ENCODE assay signal across 17 mouse cellular contexts in the genomic region with DNA sequence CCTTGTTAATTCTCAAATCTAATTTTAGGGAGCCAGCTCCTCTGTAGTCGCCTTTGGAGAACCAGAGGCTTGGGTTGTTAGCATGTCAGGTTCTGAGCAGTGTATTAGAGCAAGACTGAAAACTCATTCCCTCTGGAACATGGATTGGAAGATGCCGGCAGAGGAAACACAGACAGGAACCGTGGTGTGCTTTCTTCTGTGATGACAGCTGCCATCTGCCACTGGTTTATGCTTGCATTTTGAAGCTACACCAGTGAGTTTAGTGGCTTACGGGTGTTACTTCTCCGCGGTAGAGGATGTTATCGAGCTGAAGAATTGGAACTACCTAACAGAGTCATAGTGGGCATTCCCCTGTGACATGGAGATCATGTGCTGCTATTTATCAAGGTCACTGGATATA.
A peak's percentile ranks its signal among the peaks of the same experiment; 100 is the strongest.
DNase-seq lines count a peak whose midpoint lies in the region; ATAC-seq and TF ChIP-seq lines count a peak whose summit lies in the region.
"Had no signal": no experiment of that assay in that cellular context is flagged by ENCODE, and none has a peak within 500 bp of the region (broad histone marks: within the 10 kb centered on the region; RNA-seq: fewer than 3 reads in every experiment).

No protein-coding gene starts in this region.

- TF ChIP-seq CTCF in heart, adult 2 months (IDR thresholded peaks at IDR 0.05), result no peak
- no peak for TF ChIP-seq CTCF in layer of hippocampus, adult 2 months (conservative IDR thresholded peaks at IDR 0.05)

- no peak for TF ChIP-seq POLR2A in heart, adult 2 months (IDR thresholded peaks at IDR 0.05; ENCODE audit: insufficient read depth, low read depth, low read length)

- no peak overlapping the region for H3K9ac ChIP-seq in forebrain, embryonic 15.5 days (replicated peaks)
- no peak overlapping the region for H3K9ac ChIP-seq in forebrain, embryonic 14.5 days (ENCODE audit: low read length)
- H3K9ac ChIP-seq in heart, adult 2 months (ENCODE audit: low read depth, low read length), result no peak overlapping the region
- H3K9ac ChIP-seq: hindbrain, embryonic 13.5 days had no signal

- intact Hi-C loops in heart, adult 2 months (cut with DNase I), result no loop called here

- no peak for TF ChIP-seq EP300 in heart, adult 2 months (IDR thresholded peaks at IDR 0.05; ENCODE audit: insufficient read depth, low read depth, low read length)

- DNase-seq in forebrain, embryonic 14.5 days (ENCODE audit: low spot score), result no peak
- no peak for DNase-seq in heart, adult 2 months
- no peak for DNase-seq in heart, adult 11 months
- DNase-seq in layer of hippocampus, adult 2 months (ENCODE audit: low spot score in 2 of 2), result no peak
- DNase-seq in layer of hippocampus, adult 9-10 months (ENCODE audit: low spot score), result no peak
- DNase-seq: adrenal gland, postnatal 14 days; cerebellum, adult 9-11 months; gastrocnemius, postnatal 14 days; kidney, adult 11 months; kidney, adult 9 months had no signal

- no peak for ATAC-seq in forebrain, embryonic 15.5 days (replicated peaks)
- ATAC-seq in forebrain, embryonic 14.5 days, result no peak
- ATAC-seq: activated CD4-positive, CD25-positive, alpha-beta regulatory T cell, adult 4 months; hindbrain, postnatal 0 days; Patski had no signal

- H3K36me3 ChIP-seq in forebrain, embryonic 15.5 days, result peaks cover 8% of the 10 kb centered on the region; the same call in 1 of the 2 replicates
- no peaks in the 10 kb centered on the region for H3K36me3 ChIP-seq in forebrain, embryonic 14.5 days (ENCODE audit: control insufficient read depth, insufficient read depth, low read length)
- peaks cover 2% of the 10 kb centered on the region for H3K36me3 ChIP-seq in heart, adult 2 months (ENCODE audit: control insufficient read depth, insufficient read depth, low read length)

- peaks cover under 1% of the 10 kb centered on the region; the same call in 1 of the 2 replicates for H3K79me2 ChIP-seq in heart, adult 2 months (replicated peaks; ENCODE audit: control insufficient read depth, insufficient read depth, low read length)

- H3K9me3 ChIP-seq in forebrain, embryonic 15.5 days, result 0 out of 2 replicates have a peak, but pooled peaks cover 4% of the 10 kb centered on the region
- H3K9me3 ChIP-seq in forebrain, embryonic 14.5 days (replicated peaks; ENCODE audit: control insufficient read depth, low read length), result peaks cover 5% of the 10 kb centered on the region; the same call in 1 of the 2 replicates

- 74% methylated on average over 7 of the region's 7 CpGs for WGBS in forebrain, embryonic 15.5 days
- WGBS in forebrain, embryonic 14.5 days, result 86% methylated on average over 7 of the region's 7 CpGs
- WGBS in heart, adult 2 months, result 61% methylated on average over 7 of the region's 7 CpGs

- H3K4me1 ChIP-seq in forebrain, embryonic 15.5 days, result peaks cover 16% of the 10 kb centered on the region
- no peaks in the 10 kb centered on the region; the same call in 1 of the 2 replicates for H3K4me1 ChIP-seq in forebrain, embryonic 14.5 days (ENCODE audit: control insufficient read depth, insufficient read depth, low read length)
- H3K4me1 ChIP-seq in heart, adult 2 months (ENCODE audit: control insufficient read depth, insufficient read depth, low read length), result peaks cover 21% of the 10 kb centered on the region

- H3K4me2 ChIP-seq in forebrain, embryonic 15.5 days (replicated peaks), result no peak overlapping the region
- no peak overlapping the region for H3K4me2 ChIP-seq in forebrain, embryonic 14.5 days (ENCODE audit: low read length)
- H3K4me2 ChIP-seq: hindbrain, embryonic 13.5 days had no signal

- no peaks in the 10 kb centered on the region for H3K27me3 ChIP-seq in forebrain, embryonic 15.5 days
- no peaks in the 10 kb centered on the region for H3K27me3 ChIP-seq in forebrain, embryonic 14.5 days (replicated peaks; ENCODE audit: control insufficient read depth, insufficient read depth, low read length)
- no peaks in the 10 kb centered on the region for H3K27me3 ChIP-seq in heart, adult 2 months (ENCODE audit: control insufficient read depth, insufficient read depth, low read length)
- H3K27me3 ChIP-seq: CH12.LX; hindbrain, embryonic 13.5 days; Patski had no signal

- H3K4me3 ChIP-seq in forebrain, embryonic 15.5 days, result no peak overlapping the region
- H3K4me3 ChIP-seq in forebrain, embryonic 14.5 days (ENCODE audit: low read depth, low read length), result no peak overlapping the region
- H3K4me3 ChIP-seq in heart, adult 2 months, result no peak overlapping the region
- H3K4me3 ChIP-seq in layer of hippocampus, adult 2 months, result no peak overlapping the region
- H3K4me3 ChIP-seq: embryonic facial prominence, embryonic 10.5 days; hindbrain, embryonic 13.5 days had no signal

- H3K27ac ChIP-seq in forebrain, embryonic 15.5 days (replicated peaks), result 0 out of 2 replicates have a peak overlapping the region, but pooled peaks have one; percentile 3
- H3K27ac ChIP-seq in forebrain, embryonic 14.5 days (ENCODE audit: low read depth, low read length), result no peak overlapping the region
- H3K27ac ChIP-seq in heart, adult 2 months, result peak overlapping the region; percentile 52
- H3K27ac ChIP-seq in layer of hippocampus, adult 2 months, result peak overlapping the region; percentile 48; the same call in 1 of the 2 replicates
- H3K27ac ChIP-seq: embryonic facial prominence, embryonic 10.5 days; hindbrain, embryonic 13.5 days; hindbrain, postnatal 0 days had no signal
